Mouse (Mus musculus): ENCODE measurements at regions not wholly inside any gene's neighbourhood (a gene's known extent, or its start where the extent isn't known, plus 50 kb on each side); places are given as distances from the start of the nearest gene placed in this dataset.

DNA sequence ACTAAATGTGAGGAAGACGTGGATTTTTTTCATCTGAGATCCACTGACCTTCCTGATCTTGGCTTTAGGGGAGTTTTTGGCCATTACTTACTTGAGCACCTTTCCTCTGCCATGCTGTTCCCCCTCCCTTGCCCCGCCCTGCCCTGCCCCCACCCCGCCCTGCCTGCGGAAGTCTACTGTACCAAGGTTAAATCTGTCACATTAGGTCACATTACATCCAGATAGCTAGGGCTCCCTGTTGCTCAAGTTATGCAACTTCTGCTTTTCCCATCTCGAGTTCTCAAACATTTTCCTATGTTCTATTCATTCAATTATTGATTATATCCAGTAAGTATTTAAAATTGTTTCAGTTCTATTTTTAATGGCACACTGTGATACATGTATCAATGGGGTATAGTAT is 144.7 kb upstream of the Cnot2 start:
- no peak for DNase-seq

DNA sequence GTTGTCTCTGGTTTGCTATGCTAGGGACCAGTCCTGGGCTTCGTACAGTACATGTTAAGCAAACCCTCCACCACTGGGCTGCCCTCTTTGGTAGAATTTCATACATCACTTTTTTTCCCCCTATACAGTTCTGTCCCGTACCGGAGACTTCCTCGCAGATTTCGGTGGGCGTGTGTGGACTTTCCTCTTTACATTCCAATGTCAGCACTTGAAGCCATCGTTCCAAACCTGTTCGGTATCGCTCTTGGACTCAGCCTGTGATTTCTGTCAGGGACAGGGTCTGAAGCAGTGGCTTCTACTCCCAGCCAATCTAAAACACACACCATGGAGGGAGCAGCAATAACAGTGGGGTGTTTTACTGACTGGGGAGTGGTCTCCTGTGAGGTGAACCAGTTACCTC is 140.7 kb upstream of the Cnot2 start:
- no peak for DNase-seq

DNA sequence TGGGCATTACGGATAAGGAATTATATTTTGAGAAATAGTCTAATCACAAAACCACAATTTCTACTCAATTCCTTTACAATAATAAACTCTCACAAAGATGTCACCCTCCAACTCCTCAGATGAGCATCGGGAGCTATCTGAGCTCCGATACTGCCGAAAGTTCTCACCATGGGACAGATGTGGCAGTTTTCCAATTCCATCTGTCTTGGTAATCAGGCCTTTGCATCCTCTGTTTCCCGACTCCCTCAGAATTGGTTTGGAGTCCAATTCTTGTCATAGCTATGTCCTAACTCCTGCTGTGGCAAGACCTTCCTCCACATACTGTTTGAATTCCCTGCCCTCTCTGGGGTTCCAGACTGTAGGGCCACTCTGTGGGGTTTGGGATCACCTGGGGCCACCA is 138.3 kb upstream of the Cnot2 start:
- no peak for DNase-seq

DNA sequence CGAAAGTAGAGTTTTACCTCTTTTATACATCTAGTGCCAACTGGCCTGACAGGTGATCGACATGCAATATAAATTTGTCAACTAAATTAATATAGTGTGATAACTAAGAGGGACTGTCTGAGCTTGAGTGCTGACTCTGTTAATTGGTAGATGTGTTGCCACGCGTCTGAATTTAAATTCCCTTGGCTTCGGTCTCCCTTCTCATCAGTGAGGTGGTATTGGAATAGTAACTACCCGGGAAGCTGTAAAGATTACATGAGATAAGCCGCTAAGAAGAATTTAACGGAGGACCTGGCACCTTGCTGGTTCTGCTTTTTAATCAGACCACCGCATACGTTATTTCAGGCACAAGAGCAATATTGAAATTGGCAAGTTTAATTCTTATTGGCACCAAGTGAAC is 136.7 kb upstream of the Cnot2 start:
- DNase-seq = no peak

DNA sequence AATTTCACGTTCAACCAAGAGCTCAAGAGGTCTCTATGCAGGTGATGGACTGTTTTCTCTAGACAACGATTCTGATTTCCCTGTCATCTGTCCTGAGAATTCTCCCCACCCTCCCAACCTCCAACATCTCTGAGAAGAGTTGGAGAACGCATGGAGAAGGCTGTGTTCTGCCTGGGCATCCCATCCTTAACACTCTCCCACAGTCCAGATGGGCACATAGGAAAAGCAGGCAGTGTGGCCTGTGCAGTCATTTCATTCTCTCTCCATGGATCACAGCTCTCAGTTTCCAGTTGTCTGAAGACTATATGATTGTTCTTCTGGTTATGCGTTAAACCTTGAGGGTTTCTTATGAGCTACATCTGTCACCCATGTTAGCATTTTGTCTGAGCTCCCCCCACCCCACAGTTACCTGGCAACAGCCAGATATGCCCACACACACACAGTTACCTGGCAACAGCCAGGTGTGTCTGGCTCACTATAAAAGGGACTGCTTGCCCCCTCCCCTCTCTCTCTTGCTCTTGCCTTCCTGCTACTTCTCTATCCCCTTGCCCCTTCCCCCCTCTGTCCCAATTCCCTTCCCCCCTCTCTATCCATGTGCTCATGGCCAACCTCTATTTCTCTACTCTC is 135.8 kb upstream of the Cnot2 start:
- DNase-seq = no peak

- peak; percentile 43 to 68 for DNase-seq
Measured at GRCm38 (mm10) chr10:116713456-116713855, 132.1 kb upstream of the Cnot2 start.

GRCm38 (mm10) chr10:116707025-116707424 is 125.7 kb upstream of the Cnot2 start:
- DNase-seq = no peak

GRCm38 (mm10) chr10:116701281-116701680 is 120.0 kb upstream of the Cnot2 start:
- DNase-seq = no peak

DNA sequence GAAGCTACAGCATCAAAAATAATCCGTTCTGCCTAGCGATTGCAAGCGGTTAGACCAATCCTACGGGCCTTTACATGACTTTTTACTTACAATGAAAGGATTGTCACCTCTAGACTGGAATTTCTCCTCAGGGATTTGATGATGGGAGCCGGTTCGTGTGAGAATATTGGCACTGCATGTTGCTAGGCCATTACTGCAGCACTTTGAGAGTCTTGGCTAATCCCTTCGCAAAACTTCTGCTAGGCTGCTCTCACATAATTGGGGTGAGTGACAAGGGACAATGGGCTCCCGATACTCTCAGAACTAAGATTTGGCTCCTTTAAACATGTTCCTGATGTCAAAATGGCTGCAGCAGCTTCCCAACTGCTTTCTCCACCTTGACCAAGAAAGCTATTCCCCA is 118.4 kb upstream of the Cnot2 start:
- DNase-seq = no peak

- no peak for DNase-seq
Measured at GRCm38 (mm10) chr10:116697628-116698316, 116.5 kb upstream of the Cnot2 start.

DNA sequence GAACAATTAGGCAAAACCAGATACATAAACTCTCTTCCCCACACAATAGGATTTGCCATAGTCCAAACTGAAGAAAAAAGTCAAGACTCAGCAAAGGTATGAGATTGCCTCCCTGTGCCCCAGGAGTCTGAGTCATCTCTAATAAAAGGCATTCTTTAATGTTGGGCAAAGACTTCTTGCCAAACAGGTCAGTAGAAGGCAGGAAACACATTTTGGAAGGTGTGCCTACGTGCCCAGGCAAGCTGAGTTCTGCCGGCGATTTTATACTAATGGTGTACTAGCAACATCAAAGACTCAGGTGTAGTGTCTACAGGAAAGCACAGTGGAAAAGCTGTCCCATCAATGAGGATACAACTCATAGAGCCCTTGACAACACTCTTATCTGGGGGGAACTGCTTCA is 112.5 kb upstream of the Cnot2 start:
- DNase-seq = no peak

DNA sequence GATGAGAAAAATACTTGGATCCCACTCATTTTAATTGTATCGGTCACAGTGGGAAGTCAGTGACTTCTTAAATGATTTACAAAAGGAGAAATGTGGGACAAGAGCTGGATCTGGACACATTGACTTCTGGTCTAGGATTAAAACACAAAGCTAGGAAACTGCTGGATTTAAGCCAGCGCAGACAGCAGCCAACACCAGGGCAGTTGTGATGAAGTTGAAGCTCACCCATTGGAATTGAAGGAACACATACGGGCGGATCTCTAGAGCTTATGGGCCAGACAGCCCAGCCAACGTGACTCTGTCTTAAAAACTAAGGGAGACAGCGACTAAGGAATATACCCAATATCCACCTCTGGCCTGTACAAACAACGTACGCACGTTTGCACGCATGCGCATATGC is 105.4 kb upstream of the Cnot2 start:
- no peak for DNase-seq

DNA sequence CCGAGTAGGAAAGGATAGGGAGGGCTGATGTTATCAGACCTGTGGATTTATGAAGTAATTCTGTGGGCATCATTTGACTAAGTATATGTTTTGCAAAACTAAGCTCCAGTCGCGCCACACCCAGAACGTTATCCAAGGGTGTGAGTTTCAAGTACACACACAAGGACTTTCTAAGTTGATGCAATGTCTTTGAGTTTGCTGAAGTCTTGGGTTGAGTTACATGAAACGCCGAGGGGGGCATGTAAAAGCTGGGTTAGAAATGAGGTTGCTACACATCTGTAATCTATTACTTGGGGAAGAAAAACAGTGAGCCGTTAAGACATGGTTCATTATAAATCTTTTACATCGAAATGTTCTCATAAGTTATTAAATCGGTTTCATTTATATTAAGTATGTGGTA is 102.1 kb upstream of the Cnot2 start:
- DNase-seq = no peak

DNA sequence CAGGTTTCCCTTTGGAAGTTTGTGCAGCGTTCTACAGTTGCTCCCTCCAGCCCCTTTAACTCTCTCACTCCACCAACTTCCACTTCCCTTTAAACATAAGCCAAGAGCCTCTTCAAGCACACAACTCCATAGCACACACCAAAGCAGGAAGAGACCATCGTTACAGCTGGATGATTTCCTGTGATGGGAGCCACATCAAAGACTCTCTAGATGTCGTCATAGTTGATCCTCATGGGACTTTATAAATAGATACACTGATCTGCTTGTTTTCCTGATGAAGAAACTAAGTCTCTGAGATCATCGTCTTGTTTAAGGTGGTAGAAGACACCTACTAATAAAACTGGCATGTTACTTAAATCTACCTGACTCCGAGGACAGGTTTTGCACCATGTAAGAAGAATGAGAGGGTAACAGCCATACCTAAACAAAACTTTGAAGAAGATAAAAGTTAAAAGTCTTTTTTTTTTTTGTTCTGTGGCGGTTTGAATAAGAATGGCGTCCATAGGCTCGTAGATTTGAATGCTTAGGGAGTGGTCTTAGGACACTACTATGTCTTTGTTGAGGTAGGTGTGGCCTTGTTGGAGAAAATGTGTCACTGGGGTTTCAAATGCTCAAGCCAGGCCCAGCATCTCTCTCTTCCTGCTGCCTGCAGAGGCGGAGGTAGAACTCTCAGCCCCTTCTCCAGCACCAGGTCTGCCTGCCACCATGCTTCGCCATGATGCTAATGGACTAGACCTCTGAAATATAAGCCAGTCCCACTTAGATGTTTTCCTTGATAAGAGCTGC is 97.8 kb upstream of the Cnot2 start:
- no peak for DNase-seq

DNA sequence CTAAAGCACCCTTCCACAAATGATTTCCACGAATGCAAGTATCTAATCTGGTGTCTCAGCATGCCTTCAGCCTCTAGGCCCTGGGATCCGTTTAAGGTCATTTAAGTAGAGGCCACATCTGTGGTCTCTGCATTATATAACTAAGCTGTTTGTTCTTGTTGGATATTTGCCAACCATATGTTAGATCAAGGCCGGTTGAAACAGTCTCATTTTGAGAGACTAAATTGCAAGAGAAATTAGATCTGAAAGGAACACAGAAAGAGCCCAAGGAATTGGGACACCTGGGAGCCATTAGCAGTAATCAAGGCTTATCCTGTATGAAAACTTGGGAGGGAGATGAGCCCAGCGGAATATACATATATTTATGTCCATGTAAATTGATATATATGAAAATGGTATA is 96.6 kb upstream of the Cnot2 start:
- no peak for DNase-seq

DNA sequence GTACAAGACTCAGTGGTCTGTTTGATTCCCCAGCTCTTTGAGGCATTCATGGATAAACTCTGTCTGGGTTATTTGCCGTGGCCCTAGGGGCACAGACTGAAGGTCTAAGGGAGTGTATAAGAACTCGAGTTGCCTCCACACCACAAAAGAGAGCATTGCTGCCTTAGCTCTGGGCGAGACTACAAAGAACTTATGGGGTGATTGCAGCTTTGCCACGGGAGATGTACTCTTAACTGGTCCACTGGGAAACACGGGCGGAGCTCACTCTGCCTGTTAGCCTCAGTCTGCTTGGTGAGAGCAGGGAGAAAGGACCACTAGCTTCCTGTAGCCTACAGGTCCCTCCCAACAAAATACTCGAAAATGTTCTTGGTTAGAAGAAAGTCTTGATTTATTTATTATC is 93.9 kb upstream of the Cnot2 start:
- no peak for DNase-seq

DNA sequence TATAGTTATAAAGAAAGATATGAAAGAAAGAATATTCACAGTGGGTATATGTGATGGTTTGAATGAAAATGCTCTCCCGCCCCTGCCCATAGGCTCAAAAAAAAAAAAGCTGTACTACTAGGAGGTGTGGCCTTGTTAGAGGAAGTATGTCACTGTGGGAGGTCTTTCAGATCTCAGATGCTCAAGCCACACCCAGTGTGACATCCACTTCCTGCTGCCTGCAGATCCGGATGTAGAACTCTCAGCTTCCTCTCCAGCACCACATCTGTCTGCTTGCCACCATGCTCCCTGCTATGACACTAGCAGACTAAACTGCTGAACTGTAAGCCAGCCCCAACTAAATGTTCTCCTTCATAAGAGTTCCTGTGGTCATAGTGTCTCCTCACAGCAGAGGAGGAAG is 93.0 kb upstream of the Cnot2 start:
- no peak for DNase-seq

DNA sequence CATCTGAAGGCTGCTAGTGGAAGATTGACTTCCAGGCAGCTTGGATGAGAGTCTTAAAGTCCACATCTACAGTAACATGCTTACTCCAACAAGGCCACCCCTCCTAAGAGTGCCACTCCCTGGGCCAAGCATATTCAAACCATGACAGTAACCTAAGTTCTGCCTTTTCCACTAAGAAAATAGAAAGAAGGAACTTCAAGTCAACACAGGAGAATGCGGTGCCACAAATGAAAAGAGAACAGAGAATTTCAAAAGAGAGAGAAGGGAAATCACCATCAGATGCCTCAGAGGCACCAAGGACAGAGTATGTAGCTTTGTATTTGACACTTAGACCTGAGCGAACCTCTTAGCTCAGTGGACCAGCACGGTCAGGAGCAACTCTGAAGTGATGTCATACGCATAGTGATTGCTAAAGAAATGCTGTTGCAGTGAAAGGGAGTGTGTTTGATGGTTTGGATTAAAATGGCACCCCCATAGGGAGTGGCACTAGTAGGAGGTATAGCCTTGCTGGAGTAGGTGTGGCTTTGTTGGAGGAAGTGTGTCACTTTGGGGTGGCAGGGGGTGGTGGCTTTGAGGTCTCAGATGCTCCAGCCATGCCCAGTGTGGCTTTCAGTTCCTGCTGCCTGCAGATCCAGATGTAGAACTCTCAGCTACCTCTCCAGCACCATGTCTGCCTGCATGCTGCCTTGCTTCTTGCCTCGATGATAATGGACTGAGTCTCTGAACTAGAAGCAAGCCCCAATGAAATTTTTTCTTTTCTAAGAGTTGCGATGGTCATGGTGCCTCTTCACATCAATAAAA is 77.1 kb upstream of the Cnot2 start:
- no peak for DNase-seq

GRCm38 (mm10) chr10:116655891-116656290 is 74.6 kb upstream of the Cnot2 start:
- DNase-seq = no peak

DNA sequence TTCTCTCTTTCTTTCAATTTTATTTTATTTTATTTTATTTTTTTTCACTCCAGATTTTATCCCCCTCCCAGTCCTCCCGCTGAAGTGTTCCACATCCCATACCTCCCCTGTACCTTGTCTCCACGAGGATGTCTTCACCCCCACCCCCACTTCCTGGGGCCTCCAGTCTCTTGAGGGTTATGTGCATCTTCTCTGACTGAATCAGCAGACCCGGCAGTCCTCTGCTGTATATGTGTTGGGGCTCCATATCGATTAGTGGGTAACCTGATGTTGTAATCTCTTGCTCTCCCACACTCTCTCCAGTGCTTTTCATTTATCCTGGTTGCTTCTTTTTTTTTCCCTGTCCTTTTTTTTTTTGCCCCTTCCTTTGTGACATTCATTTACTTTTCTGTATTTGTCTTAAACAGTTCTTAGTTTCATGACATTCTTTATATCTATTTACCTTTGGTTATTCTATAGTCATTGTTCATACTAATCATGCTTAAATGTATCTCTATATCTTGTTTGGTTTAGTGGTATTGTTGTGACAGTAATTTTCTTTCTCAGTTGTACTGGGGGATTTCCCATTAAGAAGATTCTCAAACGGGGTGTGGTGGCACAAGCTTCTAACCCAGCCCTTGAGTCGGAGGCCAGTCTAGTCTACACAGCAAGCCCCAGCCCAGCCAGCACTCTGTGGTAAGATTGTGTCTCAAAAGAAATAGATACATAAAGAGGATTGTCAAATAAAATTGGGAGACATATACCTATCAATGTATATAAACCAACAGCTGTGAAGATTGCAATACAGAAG is 73.9 kb upstream of the Cnot2 start:
- DNase-seq = no peak

- DNase-seq = no peak
Measured at GRCm38 (mm10) chr10:116654091-116654490, 72.8 kb upstream of the Cnot2 start.

GRCm38 (mm10) chr10:116653511-116653945 is 72.2 kb upstream of the Cnot2 start:
- no peak for DNase-seq
